20 mouse cellular contexts compared by ENCODE assay signal in genomic region chr15:99163512-99164365, GRCm38 (mm10). TPM values are rescaled to one million over a fixed set of nuclear protein-coding genes. Genes with fewer than 3 reads are reported as not detected.
DNase-seq lines count a peak whose midpoint lies in the region; ATAC-seq and TF ChIP-seq lines count a peak whose summit lies in the region.
"Had no signal": no experiment of that assay in that cellular context is flagged by ENCODE, and none has a peak within 500 bp of the region (broad histone marks: within the 10 kb centered on the region; RNA-seq: fewer than 3 reads in every experiment).

No protein-coding gene starts in this region.

- intact Hi-C loops in heart, postnatal 36 days (cut with DNase I): no loop called here

- H3K36me3 ChIP-seq in heart, embryonic 15.5 days: peaks cover 15% of the 10 kb centered on the region
- H3K36me3 ChIP-seq in lung, embryonic 14.5 days (ENCODE audit: insufficient read depth): peaks cover 32% of the 10 kb centered on the region
- peaks cover 5% of the 10 kb centered on the region for H3K36me3 ChIP-seq in intestine, postnatal 0 days (ENCODE audit: control insufficient read depth, insufficient read depth)
- H3K36me3 ChIP-seq: G1E had no signal

- H3K4me1 ChIP-seq in heart, embryonic 15.5 days (replicated peaks): peaks cover 15% of the 10 kb centered on the region
- no peaks in the 10 kb centered on the region for H3K4me1 ChIP-seq in lung, embryonic 14.5 days (ENCODE audit: insufficient read depth)
- no peaks in the 10 kb centered on the region for H3K4me1 ChIP-seq in intestine, postnatal 0 days (replicated peaks; ENCODE audit: control insufficient read depth, insufficient read depth, low read length)
- H3K4me1 ChIP-seq: embryonic facial prominence, embryonic 12.5 days; neural tube, embryonic 13.5 days had no signal

- 40% methylated on average over 12 of the region's 12 CpGs for WGBS in heart, embryonic 15.5 days
- WGBS in lung, embryonic 14.5 days: 64% methylated on average over 12 of the region's 12 CpGs
- 52% methylated on average over 12 of the region's 12 CpGs for WGBS in intestine, postnatal 0 days

- peak; percentile 9 for DNase-seq in embryo, embryonic 11 days
- no peak for DNase-seq in embryo, embryonic 9.5 days (ENCODE audit: extremely low spot score)
- no peak for DNase-seq in heart, postnatal 36 days
- no peak for DNase-seq in lung, embryonic 14.5 days
- no peak for DNase-seq in lung, adult 18-20 months
- DNase-seq in adrenal gland, postnatal 4 days (ENCODE audit: low spot score in 2 of 2): no peak
- DNase-seq: cerebellum, adult 11-12 months; cerebellum, postnatal 25 days; lung, postnatal 36 days; spleen, adult 18-20 months; thymus, adult 2 months had no signal

- no peaks in the 10 kb centered on the region for H3K9me3 ChIP-seq in heart, embryonic 15.5 days (replicated peaks)
- H3K9me3 ChIP-seq in lung, embryonic 14.5 days (ENCODE audit: low read depth, low read length): no peaks in the 10 kb centered on the region
- no peaks in the 10 kb centered on the region for H3K9me3 ChIP-seq in intestine, postnatal 0 days (ENCODE audit: control insufficient read depth)
- H3K9me3 ChIP-seq: embryonic facial prominence, embryonic 12.5 days; neural tube, embryonic 13.5 days had no signal

- H3K27me3 ChIP-seq in heart, embryonic 15.5 days: no peaks in the 10 kb centered on the region
- H3K27me3 ChIP-seq in lung, embryonic 14.5 days (ENCODE audit: insufficient read depth, low read length): no peaks in the 10 kb centered on the region
- H3K27me3 ChIP-seq in intestine, postnatal 0 days (replicated peaks; ENCODE audit: control insufficient read depth, insufficient read depth, low read length): no peaks in the 10 kb centered on the region
- H3K27me3 ChIP-seq: embryonic facial prominence, embryonic 12.5 days; neural tube, embryonic 13.5 days had no signal

- 0 out of 2 replicates have a peak overlapping the region, but pooled peaks have one; percentile 32 for H3K4me2 ChIP-seq in heart, embryonic 15.5 days
- H3K4me2 ChIP-seq in lung, embryonic 14.5 days: no peak overlapping the region
- no peak overlapping the region for H3K4me2 ChIP-seq in intestine, postnatal 0 days (replicated peaks; ENCODE audit: low read depth)
- H3K4me2 ChIP-seq: embryonic facial prominence, embryonic 12.5 days; liver, embryonic 11.5 days; neural tube, embryonic 13.5 days had no signal

- no peak overlapping the region for H3K9ac ChIP-seq in heart, embryonic 15.5 days
- no peak overlapping the region for H3K9ac ChIP-seq in lung, embryonic 14.5 days
- H3K9ac ChIP-seq in intestine, postnatal 0 days (ENCODE audit: low read depth, low read length): no peak overlapping the region
- H3K9ac ChIP-seq: embryonic facial prominence, embryonic 12.5 days; neural tube, embryonic 13.5 days had no signal

- no peak for TF ChIP-seq CTCF in lung, embryonic 14.5 days (IDR thresholded peaks at IDR 0.05; ENCODE audit: low read depth)
- no peak for TF ChIP-seq CTCF in intestine, postnatal 0 days (IDR thresholded peaks at IDR 0.05; ENCODE audit: low read depth)

- ATAC-seq in heart, embryonic 15.5 days (replicated peaks; ENCODE audit: insufficient number of reproducible peaks, insufficient read depth, low FRiP score, low read depth): peak; percentile 70
- no peak for ATAC-seq in lung, embryonic 14.5 days (ENCODE audit: insufficient read depth)
- ATAC-seq in intestine, postnatal 0 days: peak; percentile 41; the same call in 1 of the 2 replicates
- ATAC-seq: CD4-positive, CD25-positive, alpha-beta regulatory T cell, adult 4 months; hindbrain, postnatal 0 days had no signal

- peak overlapping the region; percentile 48 for H3K27ac ChIP-seq in heart, embryonic 15.5 days
- peak overlapping the region; percentile 31; the same call in 1 of the 2 replicates for H3K27ac ChIP-seq in lung, embryonic 14.5 days (ENCODE audit: low read depth)
- H3K27ac ChIP-seq in intestine, postnatal 0 days (ENCODE audit: low read depth, low read length): no peak overlapping the region; the same call in 1 of the 2 replicates
- H3K27ac ChIP-seq: embryonic facial prominence, embryonic 12.5 days; hindbrain, postnatal 0 days; neural tube, embryonic 13.5 days had no signal

- H3K4me3 ChIP-seq in heart, embryonic 15.5 days: no peak overlapping the region
- H3K4me3 ChIP-seq in lung, embryonic 14.5 days (ENCODE audit: low read depth, low read length): no peak overlapping the region
- no peak overlapping the region for H3K4me3 ChIP-seq in intestine, postnatal 0 days (ENCODE audit: low read depth, low read length)
- H3K4me3 ChIP-seq: embryonic facial prominence, embryonic 12.5 days; neural tube, embryonic 13.5 days had no signal

RNA-seq across cellular contexts. Expression of gene Spats2, which starts 38.0 kb away (rescaled TPM):
- polyA plus RNA-seq in heart, embryonic 15.5 days (2015; fragmentation: Nextera tagmentation; extraction: Ambion mirVana): 27.3 and 28.7 TPM in 2 replicates
- total RNA-seq in heart, postnatal 36 days (2021): 1 to 10 TPM; 6.6 to 7.9 TPM
- polyA plus RNA-seq in lung, embryonic 14.5 days (2014; fragmentation: Nextera tagmentation; extraction: Ambion mirVana): 39.7 and 39.8 TPM in 2 replicates
- polyA plus RNA-seq in intestine, postnatal 0 days (2015; fragmentation: Nextera tagmentation; extraction: Ambion mirVana): 14.3 and 16.0 TPM in 2 replicates
- total RNA-seq in adrenal gland, postnatal 4 days (2021): 10 to 100 TPM; 30.7 to 34.1 TPM
- total RNA-seq: monocyte, adult 5-6 weeks had no signal
- polyA plus RNA-seq: G1E had no signal
